Mouse (Mus musculus): ENCODE measurements around the gene Steap1. TPM values are rescaled to one million over a fixed set of nuclear protein-coding genes. Genes with fewer than 3 reads are reported as not detected.

Steap1 gene
- polyA plus RNA-seq, 1 experiment: not detected

- Histone ChIP-seq H3K27me3 (ENCODE audit: control insufficient read depth) (no peaks in the 10 kb centered on the region), H3K36me3 (ENCODE audit: control insufficient read depth) (no peaks in the 10 kb centered on the region), H3K4me3 (replicated peaks) (no peak overlapping the region), H3K9me3 (ENCODE audit: control insufficient read depth, low read length) (no peaks in the 10 kb centered on the region), H3K4me1 (ENCODE audit: control insufficient read depth) (no peaks in the 10 kb centered on the region)
- no peak for TF ChIP-seq GATA1 (IDR thresholded peaks at IDR 0.05; ENCODE audit: low read length)
- TF ChIP-seq TAL1 (IDR thresholded peaks at IDR 0.05; ENCODE audit: low read length): no peak
Observed at GRCm38 (mm10) chr5:5722217-5722616, 26.9 kb downstream of the Steap1 start.

DNA sequence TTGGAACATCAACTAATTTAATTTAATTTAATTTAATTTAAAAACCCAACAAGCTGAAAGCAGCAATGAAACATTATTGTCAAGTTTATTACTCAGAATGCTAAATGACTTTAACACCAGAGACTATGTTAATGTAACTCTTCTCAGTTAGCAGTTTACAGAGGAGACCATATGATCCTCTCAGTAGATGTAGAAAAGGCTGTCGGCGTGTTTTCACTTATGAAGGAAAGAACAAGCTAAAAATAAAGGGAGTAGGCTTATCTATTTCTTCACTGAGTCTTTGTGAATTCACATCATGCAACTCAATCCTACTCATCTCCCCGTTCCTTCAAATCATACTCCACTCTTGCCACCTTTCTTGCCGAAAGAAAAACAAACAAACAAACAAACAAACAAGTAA is 38.1 kb downstream of the Steap1 start:
- Histone ChIP-seq H3K4me3 (replicated peaks) (no peak overlapping the region), H3K4me1 (ENCODE audit: control insufficient read depth) (no peaks in the 10 kb centered on the region), H3K36me3 (ENCODE audit: control insufficient read depth) (no peaks in the 10 kb centered on the region), H3K9me3 (ENCODE audit: control insufficient read depth, low read length) (no peaks in the 10 kb centered on the region), H3K27me3 (ENCODE audit: control insufficient read depth) (no peaks in the 10 kb centered on the region)
- TF ChIP-seq TAL1 (IDR thresholded peaks at IDR 0.05; ENCODE audit: low read length) (no peak), GATA1 (IDR thresholded peaks at IDR 0.05; ENCODE audit: low read length) (no peak)

DNA sequence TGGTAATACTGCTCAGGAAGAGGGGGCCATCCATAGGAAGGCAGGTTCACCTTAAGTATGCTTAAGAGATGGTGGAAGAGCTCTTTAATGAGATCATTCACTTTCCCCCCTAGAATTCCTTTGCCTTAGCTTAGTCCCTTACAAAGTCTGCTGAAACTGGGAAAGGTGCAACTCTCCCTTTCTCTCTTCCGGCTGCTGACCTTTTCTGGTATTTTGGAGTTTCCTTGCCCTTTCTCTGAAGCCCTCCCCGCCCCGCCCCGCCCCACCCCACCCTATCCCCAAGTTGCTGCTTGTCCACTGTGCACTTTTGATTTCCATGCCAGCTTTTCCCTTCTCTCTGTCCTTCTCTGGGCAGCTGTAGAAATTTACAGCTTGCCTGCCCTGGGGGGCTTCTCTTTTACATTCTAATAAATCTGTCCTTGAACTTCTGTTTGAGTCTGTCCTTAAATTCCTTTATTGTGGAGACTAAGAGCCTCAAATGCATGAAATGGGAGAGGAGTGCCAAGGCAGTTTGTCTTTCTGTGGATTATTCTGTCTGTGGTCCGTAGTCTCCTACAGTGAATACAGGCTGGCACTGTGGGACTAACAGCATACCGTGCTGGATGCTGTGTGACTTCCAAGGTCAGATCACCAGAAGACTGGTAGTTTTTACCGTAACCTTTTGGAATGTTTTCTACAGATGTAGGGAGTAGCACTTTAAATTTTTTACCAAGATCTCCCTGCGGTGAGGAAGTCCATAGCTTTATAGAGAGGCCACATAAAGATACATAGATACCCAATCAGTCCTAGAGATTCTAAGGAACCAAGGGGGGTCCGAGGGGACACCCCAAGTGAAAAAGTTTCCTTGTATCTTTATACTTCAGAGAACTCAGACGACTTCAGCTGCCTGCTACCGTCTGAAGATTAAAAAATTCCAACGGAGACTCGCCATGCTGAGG is 41.5 kb downstream of the Steap1 start:
- TF ChIP-seq GATA1 (IDR thresholded peaks at IDR 0.05; ENCODE audit: low read length) (no peak), TAL1 (IDR thresholded peaks at IDR 0.05; ENCODE audit: low read length) (no peak)
- H3K27me3 ChIP-seq (ENCODE audit: control insufficient read depth): no peaks in the 10 kb centered on the region
- H3K4me1 ChIP-seq (ENCODE audit: control insufficient read depth): no peaks in the 10 kb centered on the region
- H3K9me3 ChIP-seq (ENCODE audit: control insufficient read depth, low read length): no peaks in the 10 kb centered on the region
- H3K36me3 ChIP-seq (ENCODE audit: control insufficient read depth): no peaks in the 10 kb centered on the region
- H3K4me3 ChIP-seq (replicated peaks): no peak overlapping the region

GRCm38 (mm10) chr5:5705019-5705418 is 44.1 kb downstream of the Steap1 start:
- TF ChIP-seq TAL1 (IDR thresholded peaks at IDR 0.05; ENCODE audit: low read length) (no peak), GATA1 (IDR thresholded peaks at IDR 0.05; ENCODE audit: low read length) (no peak)
- no peak overlapping the region for H3K4me3 ChIP-seq (replicated peaks)
- H3K4me1 ChIP-seq (ENCODE audit: control insufficient read depth): no peaks in the 10 kb centered on the region
- no peaks in the 10 kb centered on the region for H3K9me3 ChIP-seq (ENCODE audit: control insufficient read depth, low read length)
- no peaks in the 10 kb centered on the region for H3K36me3 ChIP-seq (ENCODE audit: control insufficient read depth)
- H3K27me3 ChIP-seq (ENCODE audit: control insufficient read depth): no peaks in the 10 kb centered on the region

DNA sequence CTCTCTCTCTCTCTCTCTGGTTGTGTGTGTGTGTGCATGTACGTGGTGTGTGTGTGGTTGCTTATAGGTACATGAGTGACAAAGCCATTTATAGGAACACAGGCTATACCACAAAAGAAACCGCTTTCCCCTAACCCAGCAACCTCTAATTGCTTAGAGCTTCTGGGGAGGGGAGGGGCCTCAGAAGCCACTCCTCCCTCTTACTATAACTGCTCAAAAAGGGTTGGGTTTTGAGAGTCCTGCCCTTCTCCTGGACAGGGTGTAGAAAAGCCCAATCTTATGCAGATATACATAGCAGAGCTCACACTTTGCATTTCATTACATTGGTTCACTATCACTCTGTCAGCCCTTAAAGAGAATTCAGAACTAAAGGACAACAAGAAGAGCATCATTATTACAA is 48.7 kb downstream of the Steap1 start:
- H3K27me3 ChIP-seq (ENCODE audit: control insufficient read depth): no peaks in the 10 kb centered on the region
- no peaks in the 10 kb centered on the region for H3K36me3 ChIP-seq (ENCODE audit: control insufficient read depth)
- H3K4me1 ChIP-seq (ENCODE audit: control insufficient read depth): no peaks in the 10 kb centered on the region
- TF ChIP-seq TAL1 (IDR thresholded peaks at IDR 0.05; ENCODE audit: low read length): no peak
- no peak for TF ChIP-seq GATA1 (IDR thresholded peaks at IDR 0.05; ENCODE audit: low read length)
- H3K4me3 ChIP-seq (replicated peaks): no peak overlapping the region
- no peaks in the 10 kb centered on the region for H3K9me3 ChIP-seq (ENCODE audit: control insufficient read depth, low read length)

DNA sequence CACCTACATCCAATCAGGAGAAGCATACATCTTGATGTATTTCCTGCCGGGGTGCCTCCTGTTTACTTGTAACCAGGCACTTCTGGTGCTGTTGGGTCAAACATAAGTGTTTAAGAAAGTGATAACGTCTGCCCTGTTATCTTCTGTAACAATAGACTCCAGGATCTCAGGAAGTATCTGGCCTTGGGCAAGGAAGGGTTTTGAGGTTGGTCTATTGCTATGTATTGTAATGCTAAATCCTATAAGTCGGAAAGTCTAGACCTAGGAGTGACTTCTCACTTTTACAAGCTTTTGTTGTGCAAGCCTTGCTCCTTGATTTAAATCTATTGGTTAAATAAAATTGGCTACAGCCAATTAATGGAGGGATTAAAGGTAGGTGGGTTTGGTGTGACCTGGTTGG is 50.3 kb downstream of the Steap1 start:
- no peak for TF ChIP-seq GATA1 (IDR thresholded peaks at IDR 0.05; ENCODE audit: low read length)
- TF ChIP-seq TAL1 (IDR thresholded peaks at IDR 0.05; ENCODE audit: low read length): no peak
- H3K4me3 ChIP-seq (replicated peaks): no peak overlapping the region
- peaks cover 9% of the 10 kb centered on the region for H3K27me3 ChIP-seq (ENCODE audit: control insufficient read depth)

GRCm38 (mm10) chr5:5695401-5695942 is 53.7 kb downstream of the Steap1 start:
- Histone ChIP-seq H3K27me3 (ENCODE audit: control insufficient read depth) (peaks cover 26% of the 10 kb centered on the region), H3K9me3 (ENCODE audit: control insufficient read depth, low read length) (no peaks in the 10 kb centered on the region), H3K36me3 (ENCODE audit: control insufficient read depth) (no peaks in the 10 kb centered on the region), H3K4me1 (ENCODE audit: control insufficient read depth) (no peaks in the 10 kb centered on the region), H3K4me3 (replicated peaks) (no peak overlapping the region)
- TF ChIP-seq TAL1 (IDR thresholded peaks at IDR 0.05; ENCODE audit: low read length) (no peak), GATA1 (IDR thresholded peaks at IDR 0.05; ENCODE audit: low read length) (no peak)

More for the DNA sequence above, 50.3 kb downstream of the Steap1 start:
- Histone ChIP-seq H3K36me3 (ENCODE audit: control insufficient read depth) (no peaks in the 10 kb centered on the region), H3K9me3 (ENCODE audit: control insufficient read depth, low read length) (no peaks in the 10 kb centered on the region), H3K4me1 (ENCODE audit: control insufficient read depth) (no peaks in the 10 kb centered on the region)

- no peaks in the 10 kb centered on the region for H3K9me3 ChIP-seq (ENCODE audit: control insufficient read depth, low read length)
- H3K36me3 ChIP-seq (ENCODE audit: control insufficient read depth): no peaks in the 10 kb centered on the region
- H3K4me1 ChIP-seq (ENCODE audit: control insufficient read depth): no peaks in the 10 kb centered on the region
- TF ChIP-seq TAL1 (IDR thresholded peaks at IDR 0.05; ENCODE audit: low read length) (no peak), GATA1 (IDR thresholded peaks at IDR 0.05; ENCODE audit: low read length) (no peak)
- peak within 1 kb of the TSS; percentile 54 for H3K4me3 ChIP-seq (replicated peaks)
- H3K27me3 ChIP-seq (ENCODE audit: control insufficient read depth): peaks cover 26% of the 10 kb centered on the region
Observed at GRCm38 (mm10) chr5:5693956-5694653, 55.0 kb downstream of the Steap1 start, which contains the start of gene Steap2. TSS of gene Steap2 (minus strand) at chr5:5694578.

- H3K4me3 ChIP-seq (replicated peaks): peak overlapping the region; percentile 54
Observed at GRCm38 (mm10) chr5:5693541-5693955, 55.6 kb downstream of the Steap1 start.

More at GRCm38 (mm10) chr5:5693541-5693955, 55.6 kb downstream of the Steap1 start:
- TF ChIP-seq TAL1 (IDR thresholded peaks at IDR 0.05; ENCODE audit: low read length) (no peak), GATA1 (IDR thresholded peaks at IDR 0.05; ENCODE audit: low read length) (no peak)
- Histone ChIP-seq H3K27me3 (ENCODE audit: control insufficient read depth) (peaks cover 26% of the 10 kb centered on the region), H3K9me3 (ENCODE audit: control insufficient read depth, low read length) (no peaks in the 10 kb centered on the region), H3K4me1 (ENCODE audit: control insufficient read depth) (no peaks in the 10 kb centered on the region), H3K36me3 (ENCODE audit: control insufficient read depth) (no peaks in the 10 kb centered on the region)
